Mouse (Mus musculus) forebrain, embryonic 14.5 days (tissue): ENCODE measurements around the gene Il1rapl2. TPM values are rescaled to one million over a fixed set of nuclear protein-coding genes. Genes with fewer than 3 reads are reported as not detected.

Experiments
- ATAC-seq: fragments of 200-750 bp; cut with Nextera tagmentation; 2 replicates; pipeline ENCODE4 v1.8.0; 2017; ENCODE audit warnings: mild to moderate bottlenecking, moderate library complexity
- DNase-seq: peaks from one replicate; pipeline ENCODE4 v3.0.0-alpha.2; 2015; ENCODE audit warnings: low spot score
- H3K27ac ChIP-seq: fragments of 300-500 bp; sonication (generic); 2 replicates; pipeline ENCODE4 v1.5.1; 2014; ENCODE audit warnings: low read depth, mild to moderate bottlenecking, control low read depth, low read length, moderate library complexity
- H3K27me3 ChIP-seq: fragments of 300-500 bp; sonication (generic); replicated peaks from 2 replicates; pipeline ENCODE4 v1.6.1; 2014; ENCODE audit warnings: low read length, control low read depth, mixed read lengths; ENCODE audit not compliant: control insufficient read depth, insufficient read depth
- H3K36me3 ChIP-seq: fragments of 300-500 bp; sonication (generic); 2 replicates; pipeline ENCODE4 v1.6.1; 2014; ENCODE audit warnings: low read length, control low read depth; ENCODE audit not compliant: control insufficient read depth, insufficient read depth
- H3K4me1 ChIP-seq: fragments of 300-500 bp; sonication (generic); 2 replicates; pipeline ENCODE4 v1.6.1; 2014; ENCODE audit warnings: antibody characterized with exemption, low read length, control low read depth; ENCODE audit not compliant: control insufficient read depth, insufficient read depth
- H3K4me2 ChIP-seq: fragments of 300-500 bp; sonication (generic); 2 replicates; pipeline ENCODE4 v1.6.1; 2014; ENCODE audit warnings: mild to moderate bottlenecking, control low read depth, low read length
- H3K4me3 ChIP-seq: fragments of 300-500 bp; sonication (generic); 2 replicates; pipeline ENCODE4 v1.5.1; 2014; ENCODE audit warnings: low read depth, low read length, control low read depth
- H3K9ac ChIP-seq: fragments of 300-500 bp; sonication (generic); 2 replicates; pipeline ENCODE4 v1.6.1; 2014; ENCODE audit warnings: mild to moderate bottlenecking, low read length, control low read depth, moderate library complexity
- H3K9me3 ChIP-seq: fragments of 300-500 bp; sonication (generic); replicated peaks from 2 replicates; pipeline ENCODE4 v1.6.1; 2016; ENCODE audit warnings: low read length, control low read depth, mixed read lengths; ENCODE audit not compliant: control insufficient read depth
- WGBS: fragments of 180-500 bp; shearing (Covaris S2); extraction: QIAGEN DNeasy Blood & Tissue Kit; methylation state at CpG from one replicate; pipeline ENCODE4 v1.1.7; 2014; 5-methylcytosine and 5-hydroxymethylcytosine counted together
- polyA plus RNA-seq: library from polyadenylated mRNA; unstranded; fragments of >200 nt; fragmentation: Nextera tagmentation; extraction: Ambion mirVana; gene quantifications from 2 replicates; pipeline ENCODE4 v1.2.1, GENCODE M21; 2014

Il1rapl2 gene
- polyA plus RNA-seq, 1 experiment from 2014 or later, result 0.93 TPM

DNA sequence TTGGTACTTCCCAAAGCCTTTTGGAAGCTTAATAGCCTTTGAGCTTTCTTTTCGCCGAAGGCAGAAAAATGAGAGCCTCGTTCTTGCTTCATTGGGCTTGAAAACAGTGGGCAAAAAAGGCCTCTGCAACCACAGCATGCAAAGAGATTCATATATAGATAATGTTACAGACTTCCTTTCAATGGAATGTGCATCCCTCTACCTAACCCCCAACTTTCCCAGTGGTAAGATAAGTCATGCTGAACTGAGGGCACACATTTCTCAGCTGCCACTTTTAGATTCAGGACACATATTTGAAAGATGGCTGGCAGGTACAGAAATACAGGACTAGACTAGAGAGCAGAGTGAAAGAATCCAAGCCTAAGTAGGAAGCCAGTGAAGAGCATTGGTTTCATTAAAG lies 185.1 kb downstream of the Il1rapl2 start:
- Histone ChIP-seq H3K9me3 (no peaks in the 10 kb centered on the region), H3K9ac (no peak overlapping the region), H3K36me3 (no peaks in the 10 kb centered on the region), H3K27ac (no peak overlapping the region), H3K27me3 (no peaks in the 10 kb centered on the region), H3K4me2 (no peak overlapping the region), H3K4me3 (no peak overlapping the region), H3K4me1 (no peaks in the 10 kb centered on the region)
- WGBS, result 43% methylated on average over 3 of the region's 3 CpGs
- ATAC-seq (no peak), DNase-seq (no peak)

- WGBS, result 53% methylated on average over 6 of the region's 6 CpGs
- H3K4me3 ChIP-seq, result no peak overlapping the region
- H3K27ac ChIP-seq, result peak overlapping the region; percentile 52; the same call in 1 of the 2 replicates
Measured at GRCm38 (mm10) chrX:137805484-137806200, 235.2 kb downstream of the Il1rapl2 start.

DNA sequence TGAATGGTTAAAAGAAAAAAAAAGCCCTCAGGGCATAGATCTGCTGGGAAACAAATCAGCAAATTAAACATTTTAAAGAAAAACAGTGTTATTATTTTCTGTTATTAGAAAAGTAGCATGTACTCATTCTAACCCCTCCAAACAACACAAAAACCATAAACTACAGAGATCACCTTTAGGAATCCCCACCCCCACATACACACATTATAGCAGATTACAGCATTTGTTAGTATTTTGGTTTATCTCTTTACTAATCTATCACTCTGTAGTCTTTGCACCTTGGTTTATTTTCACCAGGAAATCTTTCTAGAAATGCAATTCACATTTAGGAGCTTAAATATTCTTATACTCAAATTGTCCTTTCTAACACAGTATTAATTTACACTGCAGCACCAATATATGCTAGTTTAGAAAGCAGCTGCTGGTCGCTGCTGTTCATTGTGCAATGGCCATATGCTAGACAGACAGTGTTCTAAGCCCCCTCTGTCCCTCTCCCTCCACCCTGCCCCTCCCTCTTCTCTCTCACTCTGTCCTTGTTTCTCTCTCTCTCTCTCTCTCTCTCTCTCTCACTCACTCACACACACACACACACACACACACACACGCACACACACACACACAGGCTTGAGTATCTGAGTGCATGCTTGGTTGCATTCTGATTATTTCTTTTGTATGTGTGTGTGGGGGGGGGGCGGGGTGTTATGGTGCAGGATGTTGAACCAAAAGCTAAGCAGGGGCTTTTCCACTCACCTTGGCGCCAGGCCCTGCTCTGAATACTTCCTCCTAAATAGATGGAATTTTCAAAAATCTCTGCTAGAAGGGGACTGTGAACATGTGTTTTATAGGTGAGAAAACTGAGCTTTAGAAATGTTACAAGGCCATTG lies 236.1 kb downstream of the Il1rapl2 start:
- peak; percentile 90 for ATAC-seq
- Histone ChIP-seq H3K4me3 (no peak overlapping the region), H3K4me1 (no peaks in the 10 kb centered on the region), H3K36me3 (no peaks in the 10 kb centered on the region), H3K27me3 (0 out of 2 replicates have a peak, but pooled peaks cover 3% of the 10 kb centered on the region), H3K4me2 (no peak overlapping the region), H3K9me3 (no peaks in the 10 kb centered on the region), H3K27ac (0 out of 2 replicates have a peak overlapping the region, but pooled peaks have one; percentile 52), H3K9ac (no peak overlapping the region)
- DNase-seq, result peak; percentile 64
- 37% methylated on average over 4 of the region's 4 CpGs for WGBS

More at GRCm38 (mm10) chrX:137805484-137806200, 235.2 kb downstream of the Il1rapl2 start:
- DNase-seq (peak; percentile 53), ATAC-seq (peak; percentile 86)
- Histone ChIP-seq H3K9ac (no peak overlapping the region), H3K36me3 (no peaks in the 10 kb centered on the region), H3K4me1 (no peaks in the 10 kb centered on the region), H3K4me2 (no peak overlapping the region), H3K27me3 (0 out of 2 replicates have a peak, but pooled peaks cover 3% of the 10 kb centered on the region), H3K9me3 (no peaks in the 10 kb centered on the region)

GRCm38 (mm10) chrX:137809526-137809925 lies 239.1 kb downstream of the Il1rapl2 start:
- no peaks in the 10 kb centered on the region for H3K4me1 ChIP-seq
- H3K9ac ChIP-seq, result no peak overlapping the region
- no peak overlapping the region for H3K4me2 ChIP-seq
- 53% methylated on average over 3 of the region's 3 CpGs for WGBS
- no peaks in the 10 kb centered on the region for H3K27me3 ChIP-seq
- no peak overlapping the region for H3K27ac ChIP-seq
- DNase-seq (peak; percentile 33), ATAC-seq (no peak)
- H3K9me3 ChIP-seq, result no peaks in the 10 kb centered on the region
- H3K36me3 ChIP-seq, result no peaks in the 10 kb centered on the region
- no peak overlapping the region for H3K4me3 ChIP-seq

- H3K4me1 ChIP-seq, result no peaks in the 10 kb centered on the region
- no peak for ATAC-seq
Measured at GRCm38 (mm10) chrX:137812151-137812550, 241.7 kb downstream of the Il1rapl2 start.

DNA sequence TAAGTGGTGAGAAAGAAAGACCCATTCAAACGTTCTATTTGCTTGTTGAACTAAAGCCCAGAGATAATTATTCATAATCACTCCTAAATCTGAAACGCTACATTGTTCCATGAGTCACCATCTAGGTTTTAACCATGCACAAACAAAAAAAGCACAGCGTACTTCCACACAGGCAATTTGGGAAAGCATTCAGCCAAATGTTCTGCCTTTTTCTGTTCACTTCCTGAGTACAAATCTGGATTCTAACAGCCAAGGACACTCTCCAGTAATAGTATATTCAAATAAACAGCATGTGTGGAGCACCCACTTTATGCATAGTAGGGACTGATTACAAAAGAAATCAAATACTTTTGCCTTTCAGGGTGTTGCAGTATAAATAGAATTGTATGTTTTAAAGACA lies 278.5 kb downstream of the Il1rapl2 start:
- no peak for DNase-seq
- no peak for ATAC-seq
- H3K9me3 ChIP-seq, result no peaks in the 10 kb centered on the region
- H3K27ac ChIP-seq, result no peak overlapping the region
- no peaks in the 10 kb centered on the region for H3K4me1 ChIP-seq
- H3K4me3 ChIP-seq, result no peak overlapping the region
- no peaks in the 10 kb centered on the region for H3K27me3 ChIP-seq
- WGBS, result 57% methylated on average over 3 of the region's 3 CpGs
- no peak overlapping the region for H3K4me2 ChIP-seq
- no peak overlapping the region for H3K9ac ChIP-seq
- H3K36me3 ChIP-seq, result no peaks in the 10 kb centered on the region

More at GRCm38 (mm10) chrX:137812151-137812550, 241.7 kb downstream of the Il1rapl2 start:
- Histone ChIP-seq H3K4me2 (no peak overlapping the region), H3K4me3 (no peak overlapping the region), H3K27me3 (no peaks in the 10 kb centered on the region), H3K27ac (no peak overlapping the region), H3K9me3 (no peaks in the 10 kb centered on the region), H3K9ac (no peak overlapping the region), H3K36me3 (no peaks in the 10 kb centered on the region)
- DNase-seq, result peak; percentile 31
- 45% methylated on average over 1 of the region's 1 CpGs for WGBS

- H3K4me1 ChIP-seq, result no peaks in the 10 kb centered on the region
- no peaks in the 10 kb centered on the region for H3K9me3 ChIP-seq
- no peak overlapping the region for H3K4me2 ChIP-seq
- H3K4me3 ChIP-seq, result no peak overlapping the region
- no peak overlapping the region for H3K27ac ChIP-seq
- no peak for ATAC-seq
- H3K27me3 ChIP-seq, result no peaks in the 10 kb centered on the region
- DNase-seq, result no peak
- no peaks in the 10 kb centered on the region for H3K36me3 ChIP-seq
- no peak overlapping the region for H3K9ac ChIP-seq
Measured at GRCm38 (mm10) chrX:137923490-137923889, 353.1 kb downstream of the Il1rapl2 start.

DNA sequence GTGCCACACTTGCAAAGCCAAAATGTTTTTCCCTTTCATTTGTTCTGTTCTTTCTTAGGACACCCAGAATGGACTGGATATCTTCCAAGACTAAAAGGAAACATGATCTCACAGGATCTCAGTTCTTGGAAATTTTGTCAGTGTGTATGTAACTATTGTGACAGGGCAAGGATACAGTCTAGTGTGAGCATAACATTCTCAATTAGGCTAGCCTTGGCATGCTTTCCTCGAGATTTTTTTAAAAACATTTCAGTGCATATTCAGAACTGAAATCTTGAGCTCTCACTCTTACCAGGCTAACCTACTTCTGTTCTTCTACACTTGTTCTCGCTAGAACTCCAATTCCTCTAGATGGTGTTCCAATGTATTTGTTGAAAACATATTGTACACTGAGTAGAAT lies 356.4 kb downstream of the Il1rapl2 start:
- Histone ChIP-seq H3K4me1 (no peaks in the 10 kb centered on the region), H3K9me3 (no peaks in the 10 kb centered on the region), H3K4me3 (no peak overlapping the region), H3K27me3 (no peaks in the 10 kb centered on the region), H3K36me3 (no peaks in the 10 kb centered on the region), H3K9ac (no peak overlapping the region), H3K27ac (no peak overlapping the region), H3K4me2 (no peak overlapping the region)
- no peak for ATAC-seq
- no peak for DNase-seq
- 57% methylated on average over 2 of the region's 2 CpGs for WGBS

GRCm38 (mm10) chrX:137947741-137948140 lies 377.3 kb downstream of the Il1rapl2 start:
- H3K4me2 ChIP-seq, result no peak overlapping the region
- H3K27ac ChIP-seq, result no peak overlapping the region
- no peak overlapping the region for H3K9ac ChIP-seq
- ATAC-seq (no peak), DNase-seq (no peak)
- H3K27me3 ChIP-seq, result no peaks in the 10 kb centered on the region
- H3K4me1 ChIP-seq, result no peaks in the 10 kb centered on the region
- H3K4me3 ChIP-seq, result no peak overlapping the region
- H3K9me3 ChIP-seq, result no peaks in the 10 kb centered on the region
- no peaks in the 10 kb centered on the region for H3K36me3 ChIP-seq
- WGBS, result 75% methylated on average over 1 of the region's 1 CpGs
